In the genomic region with DNA sequence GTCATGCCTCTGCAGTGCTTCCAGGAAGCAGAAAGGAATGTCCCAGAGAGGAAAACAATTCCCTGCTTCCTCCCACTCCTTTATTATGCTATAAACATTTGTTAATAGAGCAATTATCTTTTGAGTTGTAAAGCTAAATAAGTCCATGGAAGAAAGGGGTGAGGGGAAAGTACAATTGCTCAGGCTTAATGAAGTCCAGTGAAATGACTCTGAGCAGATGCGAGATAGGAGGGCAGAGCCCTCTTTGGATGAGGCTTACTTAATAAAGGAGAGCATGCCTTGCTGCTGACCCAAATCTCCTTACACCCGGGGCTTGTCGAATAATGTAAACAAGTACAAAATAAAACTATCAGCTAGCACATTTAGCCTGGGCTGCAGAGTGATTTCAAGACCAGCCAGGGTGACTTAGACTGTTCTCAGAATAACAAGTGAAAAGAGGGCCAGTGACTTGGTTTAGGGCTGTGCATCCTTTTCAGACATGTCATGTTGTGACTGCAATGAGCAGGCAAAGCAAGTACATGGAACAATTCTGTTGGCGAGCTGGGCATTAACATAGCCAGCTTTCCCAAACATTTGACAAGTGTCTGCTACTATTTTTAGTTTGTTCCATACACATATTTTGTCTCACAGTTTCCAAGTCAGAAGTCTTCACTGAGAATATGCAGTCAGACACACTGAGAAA, we compare ENCODE assay signal across 17 mouse cellular contexts.
A peak's percentile ranks its signal among the peaks of the same experiment; 100 is the strongest.
DNase-seq lines count a peak whose midpoint lies in the region; ATAC-seq lines count a peak whose summit lies in the region.
"Had no signal": no experiment of that assay in that cellular context is flagged by ENCODE, and none has a peak within 500 bp of the region (broad histone marks: within the 10 kb centered on the region; RNA-seq: fewer than 3 reads in every experiment).

No protein-coding gene starts in this region.

- H3K9me3 ChIP-seq in midbrain, embryonic 11.5 days (ENCODE audit: control insufficient read depth, low read length) = no peaks in the 10 kb centered on the region
- no peaks in the 10 kb centered on the region for H3K9me3 ChIP-seq in midbrain, embryonic 16.5 days (replicated peaks; ENCODE audit: control insufficient read depth, low read length, poor library complexity, severe bottlenecking)
- no peaks in the 10 kb centered on the region for H3K9me3 ChIP-seq in liver, embryonic 16.5 days (replicated peaks; ENCODE audit: control insufficient read depth, low read length)
- no peaks in the 10 kb centered on the region for H3K9me3 ChIP-seq in stomach, embryonic 15.5 days
- H3K9me3 ChIP-seq: forebrain, embryonic 10.5 days; hindbrain, embryonic 15.5 days; liver, embryonic 15.5 days; midbrain, embryonic 12.5 days had no signal

- H3K4me1 ChIP-seq in midbrain, embryonic 11.5 days (ENCODE audit: control insufficient read depth, insufficient read depth, low read length) = peaks cover 14% of the 10 kb centered on the region
- peaks cover 10% of the 10 kb centered on the region for H3K4me1 ChIP-seq in midbrain, embryonic 16.5 days (ENCODE audit: control insufficient read depth, insufficient read depth, low read length)
- no peaks in the 10 kb centered on the region for H3K4me1 ChIP-seq in liver, embryonic 16.5 days (ENCODE audit: control insufficient read depth, low read depth, low read length)
- H3K4me1 ChIP-seq in stomach, embryonic 15.5 days = peaks cover 19% of the 10 kb centered on the region
- H3K4me1 ChIP-seq: liver, embryonic 15.5 days had no signal

- H3K4me2 ChIP-seq in midbrain, embryonic 11.5 days = no peak overlapping the region
- H3K4me2 ChIP-seq in midbrain, embryonic 16.5 days (ENCODE audit: low read length) = no peak overlapping the region
- no peak overlapping the region for H3K4me2 ChIP-seq in liver, embryonic 16.5 days (ENCODE audit: low read depth, low read length)
- no peak overlapping the region for H3K4me2 ChIP-seq in stomach, embryonic 15.5 days
- H3K4me2 ChIP-seq: hindbrain, embryonic 15.5 days; liver, embryonic 15.5 days; midbrain, embryonic 12.5 days had no signal

- H3K4me3 ChIP-seq in midbrain, embryonic 11.5 days (ENCODE audit: low read depth, low read length) = no peak overlapping the region
- no peak overlapping the region for H3K4me3 ChIP-seq in midbrain, embryonic 16.5 days (ENCODE audit: low read depth, low read length)
- H3K4me3 ChIP-seq in liver, embryonic 16.5 days (ENCODE audit: low read depth, low read length) = no peak overlapping the region
- H3K4me3 ChIP-seq in stomach, embryonic 15.5 days (replicated peaks) = no peak overlapping the region
- H3K4me3 ChIP-seq: forebrain, embryonic 10.5 days; hindbrain, embryonic 15.5 days; liver, embryonic 15.5 days; midbrain, embryonic 12.5 days; myocyte had no signal

- WGBS in midbrain, embryonic 11.5 days = 37% methylated on average over 4 of the region's 4 CpGs
- WGBS in midbrain, embryonic 16.5 days = 36% methylated on average over 4 of the region's 4 CpGs
- 50% methylated on average over 4 of the region's 4 CpGs for WGBS in liver, embryonic 16.5 days (ENCODE audit: insufficient replicate concordance)
- 21% methylated on average over 4 of the region's 4 CpGs for WGBS in stomach, embryonic 15.5 days

- DNase-seq in frontal cortex, postnatal 14 days (ENCODE audit: low spot score in 2 of 2) = no peak
- peak; percentile 85 for DNase-seq in midbrain, embryonic 11.5 days (ENCODE audit: low spot score, missing footprints)
- no peak for DNase-seq in thymus, adult 18-20 months
- no peak for DNase-seq in gastrocnemius, postnatal 10 days
- DNase-seq: cerebellum, adult 11 months; heart, adult 18-20 months; heart, postnatal 14 days had no signal

- peak; percentile 17 for ATAC-seq in frontal cortex, adult (ENCODE audit: low TSS enrichment)
- ATAC-seq in midbrain, embryonic 11.5 days (ENCODE audit: low FRiP score) = no peak
- no peak for ATAC-seq in midbrain, embryonic 16.5 days
- peak; percentile 32; the same call in 1 of the 2 replicates for ATAC-seq in liver, embryonic 16.5 days (ENCODE audit: low read depth)
- no peak for ATAC-seq in stomach, embryonic 15.5 days (ENCODE audit: insufficient read depth, low FRiP score, low read depth)
- ATAC-seq: Patski had no signal

- no peaks in the 10 kb centered on the region for H3K36me3 ChIP-seq in midbrain, embryonic 11.5 days (ENCODE audit: control insufficient read depth, insufficient read depth, low read length)
- no peaks in the 10 kb centered on the region for H3K36me3 ChIP-seq in midbrain, embryonic 16.5 days (ENCODE audit: control insufficient read depth, insufficient read depth, low read length)
- no peaks in the 10 kb centered on the region for H3K36me3 ChIP-seq in liver, embryonic 16.5 days (ENCODE audit: control insufficient read depth, insufficient read depth)
- no peaks in the 10 kb centered on the region for H3K36me3 ChIP-seq in stomach, embryonic 15.5 days
- H3K36me3 ChIP-seq: forebrain, embryonic 10.5 days; hindbrain, embryonic 15.5 days; liver, embryonic 15.5 days; midbrain, embryonic 12.5 days had no signal

- H3K27ac ChIP-seq in midbrain, embryonic 11.5 days (ENCODE audit: low read depth, low read length) = no peak overlapping the region
- no peak overlapping the region for H3K27ac ChIP-seq in midbrain, embryonic 16.5 days (ENCODE audit: low read length)
- no peak overlapping the region for H3K27ac ChIP-seq in liver, embryonic 16.5 days (ENCODE audit: low read length)
- 0 out of 2 replicates have a peak overlapping the region, but pooled peaks have one; percentile 5 for H3K27ac ChIP-seq in stomach, embryonic 15.5 days
- H3K27ac ChIP-seq: forebrain, embryonic 10.5 days; hindbrain, embryonic 15.5 days; liver, embryonic 15.5 days; midbrain, embryonic 12.5 days had no signal

- H3K27me3 ChIP-seq in midbrain, embryonic 11.5 days (ENCODE audit: control insufficient read depth, insufficient read depth, low read length) = peaks cover 12% of the 10 kb centered on the region
- H3K27me3 ChIP-seq in midbrain, embryonic 16.5 days (ENCODE audit: control insufficient read depth, insufficient read depth, low read depth, low read length) = no peaks in the 10 kb centered on the region; the same call in 1 of the 2 replicates
- no peaks in the 10 kb centered on the region for H3K27me3 ChIP-seq in liver, embryonic 16.5 days (ENCODE audit: control insufficient read depth, insufficient read depth, low read depth, low read length)
- H3K27me3 ChIP-seq in stomach, embryonic 15.5 days (replicated peaks) = no peaks in the 10 kb centered on the region
- H3K27me3 ChIP-seq: hindbrain, embryonic 15.5 days; liver, embryonic 15.5 days had no signal

- no peak overlapping the region for H3K9ac ChIP-seq in midbrain, embryonic 11.5 days (ENCODE audit: low read length)
- no peak overlapping the region for H3K9ac ChIP-seq in midbrain, embryonic 16.5 days (ENCODE audit: low read depth, low read length)
- H3K9ac ChIP-seq in liver, embryonic 16.5 days (ENCODE audit: low read depth, low read length) = no peak overlapping the region
- H3K9ac ChIP-seq in stomach, embryonic 15.5 days = no peak overlapping the region
- H3K9ac ChIP-seq: hindbrain, embryonic 15.5 days; liver, embryonic 15.5 days; midbrain, embryonic 12.5 days had no signal

Comparison
In these comparisons a context has a peak if more than half of its experiments do, and no peak if none do; other contexts are left out.
1. ATAC-seq: peak in frontal cortex, adult (single experiment) and liver, embryonic 16.5 days (single experiment); none in midbrain, embryonic 11.5 days (single experiment), midbrain, embryonic 16.5 days (single experiment) and stomach, embryonic 15.5 days (single experiment).